ENCODE assay signal across 9 mouse cellular contexts in the genomic region with DNA sequence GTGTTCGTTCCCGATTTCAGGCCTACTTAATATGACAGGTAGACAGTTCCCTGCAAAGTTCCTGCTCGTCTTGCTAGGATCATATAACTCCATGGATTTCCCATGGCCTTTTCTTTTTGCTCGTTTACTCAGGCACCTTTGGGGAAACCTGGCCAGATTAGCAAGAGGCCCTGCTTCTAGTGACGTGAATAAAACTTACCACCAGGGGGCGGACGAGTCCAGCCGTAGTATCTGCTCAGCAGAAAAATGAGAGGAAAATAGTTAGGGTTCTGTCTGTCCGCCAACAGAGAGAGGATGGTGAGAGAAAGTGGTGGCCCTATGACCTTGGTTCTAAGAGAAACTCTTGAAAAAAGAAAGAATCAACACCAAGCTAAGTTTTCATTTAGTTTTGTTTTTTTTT. TPM values are rescaled to one million over a fixed set of nuclear protein-coding genes. Genes with fewer than 3 reads are reported as not detected.
DNase-seq lines count a peak whose midpoint lies in the region; ATAC-seq and TF ChIP-seq lines count a peak whose summit lies in the region.
"Had no signal": no experiment of that assay in that cellular context is flagged by ENCODE, and none has a peak within 500 bp of the region (broad histone marks: within the 10 kb centered on the region; RNA-seq: fewer than 3 reads in every experiment).

No protein-coding gene starts in this region.

- H3K4me2 ChIP-seq in forebrain, embryonic 15.5 days (replicated peaks), result no peak overlapping the region

- no peak overlapping the region for H3K27ac ChIP-seq in forebrain, embryonic 10.5 days
- H3K27ac ChIP-seq in forebrain, embryonic 15.5 days (replicated peaks), result no peak overlapping the region
- H3K27ac ChIP-seq in ES-Bruce4 (ENCODE audit: insufficient read depth, low read length), result no peak overlapping the region
- H3K27ac ChIP-seq in small intestine, adult 2 months (ENCODE audit: insufficient read depth, low read depth, low read length), result no peak overlapping the region
- H3K27ac ChIP-seq: macrophage had no signal

- WGBS in forebrain, embryonic 10.5 days, result 40% methylated on average over 9 of the region's 9 CpGs
- WGBS in forebrain, embryonic 15.5 days, result 33% methylated on average over 9 of the region's 9 CpGs
- WGBS in small intestine, adult 2 months, result 25% methylated on average over 9 of the region's 9 CpGs

- peak; percentile 62 for DNase-seq in forebrain, embryonic 10.5 days (ENCODE audit: extremely low spot score, low spot score)
- peak; percentile 53 for DNase-seq in c-Kit-positive CD71-positive TER-119-negative erythroid progenitor cells, embryonic 14.5 days (ENCODE audit: low read depth)
- DNase-seq in frontal cortex, adult 2 months (ENCODE audit: extremely low spot score in 1 of 2, low spot score in 1 of 2), result peak; percentile 20 to 92
- DNase-seq in kidney, postnatal 4 days, result peak; percentile 82 to 83
- DNase-seq in lung, postnatal 10 days, result peak; percentile 80

- H3K4me3 ChIP-seq in forebrain, embryonic 10.5 days, result no peak overlapping the region
- no peak overlapping the region for H3K4me3 ChIP-seq in forebrain, embryonic 15.5 days
- H3K4me3 ChIP-seq in ES-Bruce4 (ENCODE audit: low read depth, low read length), result no peak overlapping the region
- no peak overlapping the region for H3K4me3 ChIP-seq in small intestine, adult 2 months (ENCODE audit: low read depth, low read length)

- TF ChIP-seq EP300 in ES-Bruce4 (IDR thresholded peaks at IDR 0.05; ENCODE audit: insufficient read depth, low read depth, low read length), result no peak

- TF ChIP-seq CTCF in ES-Bruce4 (IDR thresholded peaks at IDR 0.05; ENCODE audit: low read depth, low read length), result peak; percentile 63
- TF ChIP-seq CTCF in small intestine, adult 2 months (IDR thresholded peaks at IDR 0.05; ENCODE audit: extremely low read depth, insufficient read length, insufficient replicate concordance, low read depth, low read length), result peak; percentile 71; the same call in 1 of the 2 replicates

- no peaks in the 10 kb centered on the region for H3K27me3 ChIP-seq in forebrain, embryonic 10.5 days (ENCODE audit: poor library complexity, severe bottlenecking)
- no peaks in the 10 kb centered on the region for H3K27me3 ChIP-seq in forebrain, embryonic 15.5 days
- H3K27me3 ChIP-seq in ES-Bruce4 (ENCODE audit: control insufficient read depth, insufficient read depth, low read length, poor library complexity, severe bottlenecking), result no peaks in the 10 kb centered on the region
- no peaks in the 10 kb centered on the region for H3K27me3 ChIP-seq in small intestine, adult 2 months (ENCODE audit: control insufficient read depth, insufficient read depth, low read length)

- H3K9ac ChIP-seq in forebrain, embryonic 15.5 days (replicated peaks), result no peak overlapping the region
- H3K9ac ChIP-seq in ES-Bruce4 (ENCODE audit: low read depth, poor library complexity, severe bottlenecking), result no peak overlapping the region

- no peaks in the 10 kb centered on the region for H3K4me1 ChIP-seq in forebrain, embryonic 10.5 days
- no peaks in the 10 kb centered on the region for H3K4me1 ChIP-seq in forebrain, embryonic 15.5 days
- H3K4me1 ChIP-seq in ES-Bruce4 (ENCODE audit: control insufficient read depth, insufficient read depth, low read length), result no peaks in the 10 kb centered on the region
- H3K4me1 ChIP-seq in small intestine, adult 2 months (ENCODE audit: control insufficient read depth, insufficient read depth, insufficient read length, low read length), result no peaks in the 10 kb centered on the region

- no peak for ATAC-seq in forebrain, embryonic 15.5 days (replicated peaks)

- peaks cover 4% of the 10 kb centered on the region; the same call in 1 of the 2 replicates for H3K9me3 ChIP-seq in forebrain, embryonic 10.5 days
- 0 out of 2 replicates have a peak, but pooled peaks cover 4% of the 10 kb centered on the region for H3K9me3 ChIP-seq in forebrain, embryonic 15.5 days
- H3K9me3 ChIP-seq in ES-Bruce4 (replicated peaks; ENCODE audit: control insufficient read depth, insufficient read depth, low read length, poor library complexity, severe bottlenecking), result 0 out of 2 replicates have a peak, but pooled peaks cover 3% of the 10 kb centered on the region

- H3K36me3 ChIP-seq in forebrain, embryonic 10.5 days (replicated peaks), result no peaks in the 10 kb centered on the region
- H3K36me3 ChIP-seq in forebrain, embryonic 15.5 days, result no peaks in the 10 kb centered on the region
- no peaks in the 10 kb centered on the region for H3K36me3 ChIP-seq in ES-Bruce4 (ENCODE audit: control insufficient read depth, insufficient read depth, low read length, poor library complexity, severe bottlenecking)
- peaks cover 12% of the 10 kb centered on the region for H3K36me3 ChIP-seq in small intestine, adult 2 months (ENCODE audit: control insufficient read depth, insufficient read depth, low read length)

- TF ChIP-seq POLR2A in ES-Bruce4 (IDR thresholded peaks at IDR 0.05; ENCODE audit: insufficient read depth, low read length), result no peak
- TF ChIP-seq POLR2A in small intestine, adult 2 months (IDR thresholded peaks at IDR 0.05; ENCODE audit: low read depth, low read length), result no peak

RNA-seq across cellular contexts. Expression of gene Usp18, which starts 14.8 kb away (rescaled TPM):
- 0.26 and 0.75 TPM in 2 replicates for polyA plus RNA-seq in forebrain, embryonic 10.5 days (2016; fragmentation: Nextera tagmentation; extraction: Ambion mirVana)
- 0.64 and 0.92 TPM in 2 replicates for polyA plus RNA-seq in forebrain, embryonic 15.5 days (2015; fragmentation: Nextera tagmentation; extraction: Ambion mirVana)
- 3.0 and 4.3 TPM in 2 replicates for polyA plus RNA-seq in ES-Bruce4 (2011; ENCODE audit: insufficient read depth, insufficient read length, low read depth, missing spikeins)
- 2.7 and 3.4 TPM in 2 replicates for polyA plus RNA-seq in frontal cortex, adult 2 months (2012; rRNA removed)
- 2.3 and 16.9 TPM in 2 replicates for polyA plus RNA-seq in small intestine, adult 2 months (2012; rRNA removed)

RNA-seq across cellular contexts. Expression of gene Slc6a13, which starts 39.5 kb away (rescaled TPM):
- polyA plus RNA-seq in forebrain, embryonic 10.5 days (2016; fragmentation: Nextera tagmentation; extraction: Ambion mirVana), result 1.5 and 2.4 TPM in 2 replicates
- 16.4 and 18.6 TPM in 2 replicates for polyA plus RNA-seq in forebrain, embryonic 15.5 days (2015; fragmentation: Nextera tagmentation; extraction: Ambion mirVana)
- polyA plus RNA-seq in ES-Bruce4 (2011; ENCODE audit: insufficient read depth, insufficient read length, low read depth, missing spikeins), result 0.54 TPM in 1 of 2 replicates, not detected in the other
- 12.3 and 17.9 TPM in 2 replicates for polyA plus RNA-seq in frontal cortex, adult 2 months (2012; rRNA removed)
- 0.20 and 0.22 TPM in 2 replicates for polyA plus RNA-seq in small intestine, adult 2 months (2012; rRNA removed)
- polyA plus RNA-seq: macrophage had no signal

RNA-seq across cellular contexts. Expression of gene Tuba8, which starts 50.1 kb away (rescaled TPM):
- polyA plus RNA-seq in forebrain, embryonic 10.5 days (2016; fragmentation: Nextera tagmentation; extraction: Ambion mirVana), result 0.40 and 0.54 TPM in 2 replicates
- polyA plus RNA-seq in forebrain, embryonic 15.5 days (2015; fragmentation: Nextera tagmentation; extraction: Ambion mirVana), result 0.13 and 0.19 TPM in 2 replicates
- polyA plus RNA-seq in ES-Bruce4 (2011; ENCODE audit: insufficient read depth, insufficient read length, low read depth, missing spikeins), result 1.2 and 2.3 TPM in 2 replicates
- 15.4 and 21.0 TPM in 2 replicates for polyA plus RNA-seq in frontal cortex, adult 2 months (2012; rRNA removed)
- polyA plus RNA-seq in small intestine, adult 2 months (2012; rRNA removed), result 0.18 and 0.25 TPM in 2 replicates
